10 mouse cellular contexts compared by ENCODE assay signal in the genomic region with DNA sequence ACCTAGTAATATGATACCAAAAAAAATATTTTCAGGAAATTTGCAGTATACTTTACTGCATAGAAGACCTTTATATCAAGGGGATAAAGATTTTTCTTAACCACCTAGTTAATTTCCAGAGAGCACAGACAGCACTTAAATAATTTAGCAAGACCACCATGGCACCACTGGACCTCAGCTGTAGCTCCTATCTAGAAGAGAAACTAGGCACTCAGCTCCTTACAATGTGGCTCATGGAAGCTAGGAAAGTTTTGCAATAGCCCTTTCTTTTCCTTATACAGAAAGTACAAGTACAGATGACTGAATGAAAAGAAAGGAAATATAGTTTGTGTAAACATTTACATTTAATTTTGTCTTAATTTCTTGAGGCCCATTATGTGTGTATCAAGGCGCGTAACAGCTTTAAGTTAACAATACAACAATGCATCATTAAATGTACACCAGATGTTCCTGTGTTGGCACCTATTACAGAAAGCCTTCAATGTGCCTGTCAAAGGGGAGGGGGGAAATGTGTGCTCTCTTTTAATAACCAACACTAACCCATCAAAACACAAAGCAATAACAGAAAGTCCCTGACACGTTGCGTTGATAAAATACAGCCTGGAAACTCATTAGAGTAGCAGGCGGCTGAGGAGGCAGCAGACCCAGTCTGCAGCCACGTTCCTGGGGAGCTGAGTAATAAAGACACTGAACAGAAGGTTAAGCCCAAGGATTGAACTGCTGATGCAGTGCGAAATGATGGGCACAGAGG.
DNase-seq lines count a peak whose midpoint lies in the region; ATAC-seq and TF ChIP-seq lines count a peak whose summit lies in the region.
"Had no signal": no experiment of that assay in that cellular context is flagged by ENCODE, and none has a peak within 500 bp of the region (broad histone marks: within the 10 kb centered on the region; RNA-seq: fewer than 3 reads in every experiment).

No protein-coding gene starts in this region.

- no peaks in the 10 kb centered on the region for H3K4me1 ChIP-seq in kidney, embryonic 15.5 days
- H3K4me1 ChIP-seq in forebrain, embryonic 12.5 days = peaks cover 9% of the 10 kb centered on the region
- no peaks in the 10 kb centered on the region for H3K4me1 ChIP-seq in intestine, postnatal 0 days (replicated peaks; ENCODE audit: control insufficient read depth, insufficient read depth, low read length)
- peaks cover 6% of the 10 kb centered on the region for H3K4me1 ChIP-seq in neural tube, embryonic 11.5 days (ENCODE audit: control insufficient read depth, insufficient read depth, low read length)
- H3K4me1 ChIP-seq in heart, adult 2 months (ENCODE audit: control insufficient read depth, insufficient read depth, low read length) = no peaks in the 10 kb centered on the region
- no peaks in the 10 kb centered on the region for H3K4me1 ChIP-seq in liver, postnatal 0 days (ENCODE audit: insufficient read depth)

- no peak overlapping the region for H3K27ac ChIP-seq in kidney, embryonic 15.5 days
- H3K27ac ChIP-seq in forebrain, embryonic 12.5 days = no peak overlapping the region
- no peak overlapping the region for H3K27ac ChIP-seq in intestine, postnatal 0 days (ENCODE audit: low read depth, low read length)
- 0 out of 2 replicates have a peak overlapping the region, but pooled peaks have one; percentile 60 for H3K27ac ChIP-seq in neural tube, embryonic 11.5 days (ENCODE audit: low read depth, low read length)
- H3K27ac ChIP-seq in heart, adult 2 months = no peak overlapping the region
- H3K27ac ChIP-seq in liver, postnatal 0 days (ENCODE audit: low read depth) = no peak overlapping the region

- no peaks in the 10 kb centered on the region for H3K79me2 ChIP-seq in heart, adult 2 months (replicated peaks; ENCODE audit: control insufficient read depth, insufficient read depth, low read length)

- TF ChIP-seq CTCF in intestine, postnatal 0 days (IDR thresholded peaks at IDR 0.05; ENCODE audit: low read depth) = no peak
- TF ChIP-seq CTCF in heart, adult 2 months (IDR thresholded peaks at IDR 0.05) = no peak
- no peak for TF ChIP-seq CTCF in liver, postnatal 0 days (IDR thresholded peaks at IDR 0.05; ENCODE audit: low read depth)

- H3K9ac ChIP-seq in kidney, embryonic 15.5 days = no peak overlapping the region
- no peak overlapping the region for H3K9ac ChIP-seq in forebrain, embryonic 12.5 days
- no peak overlapping the region for H3K9ac ChIP-seq in intestine, postnatal 0 days (ENCODE audit: low read depth, low read length)
- H3K9ac ChIP-seq in neural tube, embryonic 11.5 days (ENCODE audit: low read length) = no peak overlapping the region
- H3K9ac ChIP-seq in heart, adult 2 months (ENCODE audit: low read depth, low read length) = no peak overlapping the region
- no peak overlapping the region for H3K9ac ChIP-seq in liver, postnatal 0 days (replicated peaks)

- no peaks in the 10 kb centered on the region for H3K27me3 ChIP-seq in kidney, embryonic 15.5 days
- H3K27me3 ChIP-seq in forebrain, embryonic 12.5 days = no peaks in the 10 kb centered on the region
- H3K27me3 ChIP-seq in intestine, postnatal 0 days (replicated peaks; ENCODE audit: control insufficient read depth, insufficient read depth, low read length) = no peaks in the 10 kb centered on the region
- H3K27me3 ChIP-seq in neural tube, embryonic 11.5 days (ENCODE audit: control insufficient read depth, insufficient read depth, low read length) = no peaks in the 10 kb centered on the region
- H3K27me3 ChIP-seq in heart, adult 2 months (ENCODE audit: control insufficient read depth, insufficient read depth, low read length) = no peaks in the 10 kb centered on the region
- H3K27me3 ChIP-seq in liver, postnatal 0 days (ENCODE audit: insufficient read depth, low read length) = no peaks in the 10 kb centered on the region

- ATAC-seq in kidney, embryonic 15.5 days (replicated peaks; ENCODE audit: low FRiP score) = no peak
- peak; percentile 83 for ATAC-seq in forebrain, embryonic 12.5 days (ENCODE audit: low FRiP score)
- ATAC-seq in intestine, postnatal 0 days = no peak
- ATAC-seq in neural tube, embryonic 11.5 days (ENCODE audit: insufficient read depth, low FRiP score, low TSS enrichment) = peak; percentile 75
- ATAC-seq in liver, postnatal 0 days = no peak

- DNase-seq in kidney, adult 8-10 months = no peak
- DNase-seq in neural tube, embryonic 11.5 days (ENCODE audit: low spot score) = peak; percentile 36
- DNase-seq in heart, adult 2 months = no peak
- no peak for DNase-seq in liver, postnatal 0 days
- no peak for DNase-seq in layer of hippocampus, adult 9-10 months (ENCODE audit: low spot score)
- DNase-seq: B cell, adult 2 months had no signal

- H3K4me3 ChIP-seq in kidney, embryonic 15.5 days (replicated peaks) = no peak overlapping the region
- no peak overlapping the region for H3K4me3 ChIP-seq in forebrain, embryonic 12.5 days (replicated peaks)
- no peak overlapping the region for H3K4me3 ChIP-seq in intestine, postnatal 0 days (ENCODE audit: low read depth, low read length)
- no peak overlapping the region for H3K4me3 ChIP-seq in neural tube, embryonic 11.5 days (ENCODE audit: low read depth, low read length)
- no peak overlapping the region for H3K4me3 ChIP-seq in heart, adult 2 months
- H3K4me3 ChIP-seq in liver, postnatal 0 days (ENCODE audit: low read depth, low read length) = no peak overlapping the region
- H3K4me3 ChIP-seq: erythroblast, embryonic 14.5 days had no signal

- intact Hi-C loops in heart, adult 2 months (cut with DNase I) = no loop called here

- H3K4me2 ChIP-seq in kidney, embryonic 15.5 days = peak overlapping the region; percentile 27
- 0 out of 2 replicates have a peak overlapping the region, but pooled peaks have one; percentile 8 for H3K4me2 ChIP-seq in forebrain, embryonic 12.5 days
- peak overlapping the region; percentile 21; the same call in 1 of the 2 replicates for H3K4me2 ChIP-seq in intestine, postnatal 0 days (replicated peaks; ENCODE audit: low read depth)
- H3K4me2 ChIP-seq in neural tube, embryonic 11.5 days (ENCODE audit: low read depth) = peak overlapping the region; percentile 6; the same call in 1 of the 2 replicates
- H3K4me2 ChIP-seq in liver, postnatal 0 days (ENCODE audit: low read depth, low read length) = no peak overlapping the region

- no peak for TF ChIP-seq EP300 in heart, adult 2 months (IDR thresholded peaks at IDR 0.05; ENCODE audit: insufficient read depth, low read depth, low read length)
- no peak for TF ChIP-seq EP300 in liver, postnatal 0 days (IDR thresholded peaks at IDR 0.05; ENCODE audit: low read depth)

- H3K36me3 ChIP-seq in kidney, embryonic 15.5 days = no peaks in the 10 kb centered on the region
- no peaks in the 10 kb centered on the region for H3K36me3 ChIP-seq in forebrain, embryonic 12.5 days (replicated peaks)
- H3K36me3 ChIP-seq in intestine, postnatal 0 days (ENCODE audit: control insufficient read depth, insufficient read depth) = no peaks in the 10 kb centered on the region
- H3K36me3 ChIP-seq in neural tube, embryonic 11.5 days (ENCODE audit: control insufficient read depth, insufficient read depth, low read length) = no peaks in the 10 kb centered on the region
- H3K36me3 ChIP-seq in heart, adult 2 months (ENCODE audit: control insufficient read depth, insufficient read depth, low read length) = no peaks in the 10 kb centered on the region
- H3K36me3 ChIP-seq in liver, postnatal 0 days (replicated peaks; ENCODE audit: insufficient read depth, low read length) = no peaks in the 10 kb centered on the region

- WGBS in kidney, embryonic 15.5 days = 35% methylated on average over 7 of the region's 7 CpGs
- WGBS in forebrain, embryonic 12.5 days = 27% methylated on average over 7 of the region's 7 CpGs
- 42% methylated on average over 7 of the region's 7 CpGs for WGBS in intestine, postnatal 0 days
- 25% methylated on average over 7 of the region's 7 CpGs for WGBS in neural tube, embryonic 11.5 days
- WGBS in heart, adult 2 months = 64% methylated on average over 7 of the region's 7 CpGs
- 74% methylated on average over 7 of the region's 7 CpGs for WGBS in liver, postnatal 0 days (ENCODE audit: insufficient replicate concordance)

- TF ChIP-seq POLR2A in heart, adult 2 months (IDR thresholded peaks at IDR 0.05; ENCODE audit: insufficient read depth, low read depth, low read length) = no peak

- no peaks in the 10 kb centered on the region for H3K9me3 ChIP-seq in kidney, embryonic 15.5 days (replicated peaks)
- no peaks in the 10 kb centered on the region for H3K9me3 ChIP-seq in forebrain, embryonic 12.5 days
- H3K9me3 ChIP-seq in intestine, postnatal 0 days (ENCODE audit: control insufficient read depth) = no peaks in the 10 kb centered on the region
- no peaks in the 10 kb centered on the region for H3K9me3 ChIP-seq in neural tube, embryonic 11.5 days (ENCODE audit: control insufficient read depth, low read length)
- H3K9me3 ChIP-seq in liver, postnatal 0 days (ENCODE audit: low read length) = no peaks in the 10 kb centered on the region

Comparison
In these comparisons a context has a peak if more than half of its experiments do, and no peak if none do; other contexts are left out.
1. ATAC-seq: peak in forebrain, embryonic 12.5 days (single experiment) and neural tube, embryonic 11.5 days (single experiment); none in kidney, embryonic 15.5 days (single experiment), intestine, postnatal 0 days (single experiment) and liver, postnatal 0 days (single experiment).